Mouse (Mus musculus): ENCODE measurements around the gene Tlcd1.

Gene Tlcd1

GRCm38 (mm10) chr11:78205361-78206206 is 29.1 kb downstream of the Tlcd1 start:
- no peak for DNase-seq

GRCm38 (mm10) chr11:78207190-78207589 is 30.7 kb downstream of the Tlcd1 start:
- DNase-seq, result no peak

- no peak for DNase-seq
Observed at GRCm38 (mm10) chr11:78209886-78210285, 33.4 kb downstream of the Tlcd1 start.

- no peak for DNase-seq
Observed at GRCm38 (mm10) chr11:78210615-78211014, 34.1 kb downstream of the Tlcd1 start.

- DNase-seq, result no peak
Observed at GRCm38 (mm10) chr11:78211513-78211912, 35.0 kb downstream of the Tlcd1 start.

- DNase-seq, result peak; percentile 14
Observed at GRCm38 (mm10) chr11:78213086-78213817, 36.7 kb downstream of the Tlcd1 start.

GRCm38 (mm10) chr11:78215709-78216317 is 39.3 kb downstream of the Tlcd1 start:
- DNase-seq, result no peak

GRCm38 (mm10) chr11:78223586-78223985 is 47.1 kb downstream of the Tlcd1 start:
- DNase-seq, result no peak
